Mouse (Mus musculus) kidney, embryonic 16.5 days (tissue): ENCODE data around the gene Ddo. TPM values are rescaled to one million over a fixed set of nuclear protein-coding genes. Genes with fewer than 3 reads are reported as not detected.

ENCODE experiments used
- ATAC-seq: fragments of 200-750 bp; cut with Nextera tagmentation; 2 replicates; pipeline ENCODE4 v1.8.0; 2017; ENCODE audit warnings: moderate TSS enrichment; ENCODE audit not compliant: low FRiP score, low TSS enrichment
- H3K27ac ChIP-seq: fragments of 300-500 bp; sonication (generic); 2 replicates; pipeline ENCODE4 v1.5.1; 2014; ENCODE audit warnings: low read length
- H3K27me3 ChIP-seq: fragments of 300-500 bp; sonication (generic); 2 replicates; pipeline ENCODE4 v1.6.1; 2014; ENCODE audit warnings: low read length, control low read depth, mixed read lengths; ENCODE audit not compliant: insufficient read depth
- H3K36me3 ChIP-seq: fragments of 300-500 bp; sonication (generic); 2 replicates; pipeline ENCODE4 v1.6.1; 2014; ENCODE audit warnings: low read length, control low read depth, mixed read lengths; ENCODE audit not compliant: insufficient read depth
- H3K4me1 ChIP-seq: fragments of 300-500 bp; sonication (generic); 2 replicates; pipeline ENCODE4 v1.6.1; 2014; ENCODE audit warnings: low read length, control low read depth, mixed read lengths; ENCODE audit not compliant: insufficient read depth
- H3K4me2 ChIP-seq: fragments of 300-500 bp; sonication (generic); replicated peaks from 2 replicates; pipeline ENCODE4 v1.6.1; 2014; ENCODE audit warnings: low read depth, low read length
- H3K4me3 ChIP-seq: fragments of 300-500 bp; sonication (generic); 2 replicates; pipeline ENCODE4 v1.5.1; 2014; ENCODE audit warnings: mild to moderate bottlenecking, low read length
- H3K9ac ChIP-seq: fragments of 300-500 bp; sonication (generic); replicated peaks from 2 replicates; pipeline ENCODE4 v1.6.1; 2014; ENCODE audit warnings: low read length
- H3K9me3 ChIP-seq: fragments of 300-500 bp; sonication (generic); 2 replicates; pipeline ENCODE4 v1.6.1; 2016; ENCODE audit warnings: low read length, control low read depth
- WGBS: fragments of 180-500 bp; shearing (Covaris S2); extraction: QIAGEN DNeasy Blood & Tissue Kit; methylation state at CpG from one replicate; pipeline ENCODE4 v1.1.7; 2014; 5-methylcytosine and 5-hydroxymethylcytosine counted together
- polyA plus RNA-seq: library from polyadenylated mRNA; unstranded; fragments of >200 nt; fragmentation: Nextera tagmentation; extraction: Ambion mirVana; gene quantifications from 2 replicates; pipeline ENCODE4 v1.2.1, GENCODE M21; 2015

Gene Ddo
- polyA plus RNA-seq, 1 experiment from 2014 or later: 0.74 TPM

GRCm38 (mm10) chr10:40630961-40631360, 1.1 kb downstream of the Ddo start:
- no peaks in the 10 kb centered on the region for H3K9me3 ChIP-seq
- no peak overlapping the region for H3K27ac ChIP-seq
- H3K4me1 ChIP-seq: peaks cover 3% of the 10 kb centered on the region; the same call in 1 of the 2 replicates
- no peak for ATAC-seq
- H3K4me3 ChIP-seq: no peak overlapping the region
- H3K36me3 ChIP-seq: no peaks in the 10 kb centered on the region
- H3K27me3 ChIP-seq: no peaks in the 10 kb centered on the region
- no peak overlapping the region for H3K4me2 ChIP-seq
- 45% methylated on average over 9 of the region's 9 CpGs for WGBS
- no peak overlapping the region for H3K9ac ChIP-seq

GRCm38 (mm10) chr10:40632087-40632486, 2.3 kb downstream of the Ddo start:
- WGBS: 82% methylated on average over 3 of the region's 3 CpGs
- H3K9ac ChIP-seq: no peak overlapping the region
- H3K4me1 ChIP-seq: peaks cover 10% of the 10 kb centered on the region
- no peaks in the 10 kb centered on the region for H3K9me3 ChIP-seq
- no peak for ATAC-seq
- no peak overlapping the region for H3K4me2 ChIP-seq
- no peaks in the 10 kb centered on the region for H3K27me3 ChIP-seq
- no peak overlapping the region for H3K4me3 ChIP-seq
- no peaks in the 10 kb centered on the region for H3K36me3 ChIP-seq
- H3K27ac ChIP-seq: no peak overlapping the region

- no peak overlapping the region for H3K9ac ChIP-seq
- 30% methylated on average over 10 of the region's 10 CpGs for WGBS
- H3K27me3 ChIP-seq: no peaks in the 10 kb centered on the region
- peaks cover 36% of the 10 kb centered on the region for H3K4me1 ChIP-seq
- 0 out of 2 replicates have a peak overlapping the region, but pooled peaks have one; percentile 24 for H3K27ac ChIP-seq
- H3K4me3 ChIP-seq: no peak overlapping the region
- H3K4me2 ChIP-seq: no peak overlapping the region
- H3K9me3 ChIP-seq: no peaks in the 10 kb centered on the region
- ATAC-seq: no peak
- H3K36me3 ChIP-seq: no peaks in the 10 kb centered on the region
Observed at GRCm38 (mm10) chr10:40637331-40637730, 7.5 kb downstream of the Ddo start.

GRCm38 (mm10) chr10:40638276-40638675, 8.5 kb downstream of the Ddo start:
- Histone ChIP-seq H3K4me2 (0 out of 2 replicates have a peak overlapping the region, but pooled peaks have one; percentile 18), H3K9me3 (no peaks in the 10 kb centered on the region), H3K4me1 (peaks cover 36% of the 10 kb centered on the region), H3K27me3 (no peaks in the 10 kb centered on the region), H3K27ac (peak overlapping the region; percentile 85), H3K36me3 (no peaks in the 10 kb centered on the region), H3K4me3 (no peak overlapping the region), H3K9ac (0 out of 2 replicates have a peak overlapping the region, but pooled peaks have one; percentile 41)
- WGBS: 28% methylated on average over 7 of the region's 7 CpGs
- peak; percentile 71 for ATAC-seq

- Histone ChIP-seq H3K9me3 (no peaks in the 10 kb centered on the region), H3K4me3 (no peak overlapping the region), H3K27ac (peak overlapping the region; percentile 85), H3K4me1 (peaks cover 36% of the 10 kb centered on the region), H3K27me3 (no peaks in the 10 kb centered on the region), H3K4me2 (0 out of 2 replicates have a peak overlapping the region, but pooled peaks have one; percentile 17), H3K36me3 (no peaks in the 10 kb centered on the region), H3K9ac (0 out of 2 replicates have a peak overlapping the region, but pooled peaks have one; percentile 17)
- peak; percentile 90 for ATAC-seq
- 29% methylated on average over 26 of the region's 26 CpGs for WGBS
Observed at GRCm38 (mm10) chr10:40638823-40639819, 9.3 kb downstream of the Ddo start.

- no peaks in the 10 kb centered on the region for H3K27me3 ChIP-seq
- no peak for ATAC-seq
- H3K36me3 ChIP-seq: no peaks in the 10 kb centered on the region
- no peaks in the 10 kb centered on the region for H3K9me3 ChIP-seq
- peak overlapping the region; percentile 85; the same call in 1 of the 2 replicates for H3K27ac ChIP-seq
- no peak overlapping the region for H3K9ac ChIP-seq
- H3K4me2 ChIP-seq: no peak overlapping the region
- peaks cover 36% of the 10 kb centered on the region for H3K4me1 ChIP-seq
- 89% methylated on average over 4 of the region's 4 CpGs for WGBS
- no peak overlapping the region for H3K4me3 ChIP-seq
Observed at GRCm38 (mm10) chr10:40640406-40640805, 10.6 kb downstream of the Ddo start.

GRCm38 (mm10) chr10:40641901-40642300, 12.1 kb downstream of the Ddo start:
- ATAC-seq: no peak
- Histone ChIP-seq H3K27me3 (no peaks in the 10 kb centered on the region), H3K9me3 (0 out of 2 replicates have a peak, but pooled peaks cover under 1% of the 10 kb centered on the region), H3K27ac (no peak overlapping the region), H3K9ac (no peak overlapping the region), H3K36me3 (no peaks in the 10 kb centered on the region), H3K4me1 (peaks cover 30% of the 10 kb centered on the region), H3K4me2 (no peak overlapping the region), H3K4me3 (no peak overlapping the region)
- 89% methylated on average over 7 of the region's 7 CpGs for WGBS

- Histone ChIP-seq H3K36me3 (no peaks in the 10 kb centered on the region), H3K9me3 (0 out of 2 replicates have a peak, but pooled peaks cover 3% of the 10 kb centered on the region), H3K4me2 (no peak overlapping the region), H3K4me3 (no peak overlapping the region), H3K27ac (no peak overlapping the region), H3K4me1 (peaks cover 20% of the 10 kb centered on the region), H3K9ac (no peak overlapping the region), H3K27me3 (no peaks in the 10 kb centered on the region)
- ATAC-seq: no peak
- WGBS: 85% methylated on average over 5 of the region's 5 CpGs
Observed at GRCm38 (mm10) chr10:40643126-40643525, 13.3 kb downstream of the Ddo start.

GRCm38 (mm10) chr10:40644456-40644855, 14.6 kb downstream of the Ddo start:
- H3K4me2 ChIP-seq: no peak overlapping the region
- no peaks in the 10 kb centered on the region for H3K36me3 ChIP-seq
- no peak for ATAC-seq
- peaks cover 7% of the 10 kb centered on the region for H3K4me1 ChIP-seq
- 62% methylated on average over 9 of the region's 9 CpGs for WGBS
- no peak overlapping the region for H3K9ac ChIP-seq
- H3K4me3 ChIP-seq: no peak overlapping the region
- no peak overlapping the region for H3K27ac ChIP-seq
- H3K27me3 ChIP-seq: no peaks in the 10 kb centered on the region
- H3K9me3 ChIP-seq: 0 out of 2 replicates have a peak, but pooled peaks cover 3% of the 10 kb centered on the region

- H3K4me3 ChIP-seq: no peak overlapping the region
- H3K9ac ChIP-seq: no peak overlapping the region
- H3K4me1 ChIP-seq: no peaks in the 10 kb centered on the region
- 86% methylated on average over 1 of the region's 1 CpGs for WGBS
- no peak overlapping the region for H3K4me2 ChIP-seq
- H3K9me3 ChIP-seq: 0 out of 2 replicates have a peak, but pooled peaks cover 3% of the 10 kb centered on the region
- ATAC-seq: no peak
- no peaks in the 10 kb centered on the region for H3K36me3 ChIP-seq
- H3K27ac ChIP-seq: no peak overlapping the region
- H3K27me3 ChIP-seq: no peaks in the 10 kb centered on the region
Observed at GRCm38 (mm10) chr10:40645346-40645745, 15.5 kb downstream of the Ddo start.
